Comparison of ENCODE assay signal across 8 mouse cellular contexts in genomic region chr10:66911261-66911911, GRCm38 (mm10).
DNase-seq lines count a peak whose midpoint lies in the region; ATAC-seq and TF ChIP-seq lines count a peak whose summit lies in the region.

No protein-coding gene starts in this region.

- no peak for DNase-seq in spleen, adult 2 months (ENCODE audit: low read depth in 1 of 2, low spot score in 2 of 2)
- DNase-seq in spleen, postnatal 14 days (ENCODE audit: low spot score in 2 of 2) = no peak
- peak; percentile 47 to 67 for DNase-seq in cerebellum, postnatal 25 days
- no peak for DNase-seq in embryo, embryonic 9.5 days (ENCODE audit: extremely low spot score)
- DNase-seq in ovary, postnatal 14 days (ENCODE audit: low spot score) = no peak

- no peaks in the 10 kb centered on the region for H3K36me3 ChIP-seq in spleen, adult 2 months (ENCODE audit: control insufficient read depth, insufficient read depth, low read length)
- no peaks in the 10 kb centered on the region for H3K36me3 ChIP-seq in limb, embryonic 15.5 days
- no peaks in the 10 kb centered on the region for H3K36me3 ChIP-seq in stomach, embryonic 15.5 days

- H3K9ac ChIP-seq in limb, embryonic 15.5 days = no peak overlapping the region
- no peak overlapping the region for H3K9ac ChIP-seq in stomach, embryonic 15.5 days

- peaks cover 7% of the 10 kb centered on the region; the same call in 1 of the 2 replicates for H3K4me1 ChIP-seq in spleen, adult 2 months (ENCODE audit: control insufficient read depth, insufficient read depth, insufficient read length)
- H3K4me1 ChIP-seq in limb, embryonic 15.5 days = peaks cover 32% of the 10 kb centered on the region
- peaks cover 20% of the 10 kb centered on the region for H3K4me1 ChIP-seq in stomach, embryonic 15.5 days

- TF ChIP-seq POLR2A in spleen, adult 2 months (IDR thresholded peaks at IDR 0.05; ENCODE audit: low read depth, low read length) = no peak

- WGBS in spleen, adult 2 months = 39% methylated on average over 10 of the region's 10 CpGs
- WGBS in limb, embryonic 15.5 days = 59% methylated on average over 10 of the region's 10 CpGs
- WGBS in stomach, embryonic 15.5 days = 55% methylated on average over 10 of the region's 10 CpGs

- H3K4me3 ChIP-seq in spleen, adult 2 months (ENCODE audit: extremely low read depth, insufficient read depth, insufficient read length) = no peak overlapping the region
- H3K4me3 ChIP-seq in limb, embryonic 15.5 days = no peak overlapping the region
- H3K4me3 ChIP-seq in stomach, embryonic 15.5 days (replicated peaks) = no peak overlapping the region

- ATAC-seq in hematopoietic stem cell, adult 5-6 weeks (replicated peaks in 1 of 2; ENCODE audit: insufficient read depth in 1 of 2, low FRiP score in 2 of 2, low TSS enrichment in 1 of 2, low read depth in 1 of 2, poor library complexity in 2 of 2, severe bottlenecking in 2 of 2) = peak; percentile 36 to 47
- ATAC-seq in limb, embryonic 15.5 days (ENCODE audit: insufficient number of reproducible peaks, low FRiP score, low TSS enrichment, low read depth) = no peak
- ATAC-seq in stomach, embryonic 15.5 days (ENCODE audit: insufficient read depth, low FRiP score, low read depth) = no peak

- no peaks in the 10 kb centered on the region for H3K9me3 ChIP-seq in limb, embryonic 15.5 days
- H3K9me3 ChIP-seq in stomach, embryonic 15.5 days = no peaks in the 10 kb centered on the region

- peak overlapping the region; percentile 44; the same call in 1 of the 2 replicates for H3K27ac ChIP-seq in spleen, adult 2 months (ENCODE audit: insufficient read depth, low read length)
- H3K27ac ChIP-seq in limb, embryonic 15.5 days = peak overlapping the region; percentile 54
- peak overlapping the region; percentile 19; the same call in 1 of the 2 replicates for H3K27ac ChIP-seq in stomach, embryonic 15.5 days

- H3K4me2 ChIP-seq in limb, embryonic 15.5 days = no peak overlapping the region
- no peak overlapping the region for H3K4me2 ChIP-seq in stomach, embryonic 15.5 days

- H3K27me3 ChIP-seq in spleen, adult 2 months (ENCODE audit: control insufficient read depth, insufficient read depth, low read length) = no peaks in the 10 kb centered on the region
- no peaks in the 10 kb centered on the region for H3K27me3 ChIP-seq in limb, embryonic 15.5 days
- no peaks in the 10 kb centered on the region for H3K27me3 ChIP-seq in stomach, embryonic 15.5 days (replicated peaks)

- TF ChIP-seq CTCF in spleen, adult 2 months (IDR thresholded peaks at IDR 0.05; ENCODE audit: extremely low read depth, insufficient read depth, insufficient read length, insufficient replicate concordance) = no peak

Comparison
In these comparisons a context has a peak if more than half of its experiments do, and no peak if none do; other contexts are left out.
1. DNase-seq: peak in cerebellum, postnatal 25 days (2 of 2); none in spleen, adult 2 months (0 of 2), spleen, postnatal 14 days (0 of 2), embryo, embryonic 9.5 days (single experiment) and ovary, postnatal 14 days (single experiment).
2. ATAC-seq: peak in hematopoietic stem cell, adult 5-6 weeks (2 of 2); none in limb, embryonic 15.5 days (single experiment) and stomach, embryonic 15.5 days (single experiment).
3. Peak in every context shown above with its lines, with median percentiles within 50 percentile points of each other: H3K27ac ChIP-seq.